Mouse (Mus musculus): ENCODE measurements around the gene Zfp61. TPM values are rescaled to one million over a fixed set of nuclear protein-coding genes. Genes with fewer than 3 reads are reported as not detected.

Gene Zfp61
- polyA plus RNA-seq (2021; fragmentation: Nextera tagmentation): 10.9 and 15.1 TPM in 2 replicates
- long read RNA-seq, experiment 1, transcript Zfp61-201 (7 exons, 2,480 nt): major isoform, 66 of 76 reads
- long read RNA-seq, experiment 1, partial matches to known transcripts: 1 of 76 reads
- long read RNA-seq, experiment 1, other reads (novel, unspliced or antisense): 8 of 76 reads
- long read RNA-seq, experiment 2, transcript Zfp61-201 (7 exons, 2,480 nt): major isoform, 16 of 20 reads
- long read RNA-seq, experiment 2, partial matches to known transcripts: 1 of 20 reads
- long read RNA-seq, experiment 2, other reads (novel, unspliced or antisense): 3 of 20 reads

GRCm38 (mm10) chr7:24300771-24301282, at the start of gene Zfp61:
Gene Zfp61 (minus strand): TSS chr7:24301232.

DNA sequence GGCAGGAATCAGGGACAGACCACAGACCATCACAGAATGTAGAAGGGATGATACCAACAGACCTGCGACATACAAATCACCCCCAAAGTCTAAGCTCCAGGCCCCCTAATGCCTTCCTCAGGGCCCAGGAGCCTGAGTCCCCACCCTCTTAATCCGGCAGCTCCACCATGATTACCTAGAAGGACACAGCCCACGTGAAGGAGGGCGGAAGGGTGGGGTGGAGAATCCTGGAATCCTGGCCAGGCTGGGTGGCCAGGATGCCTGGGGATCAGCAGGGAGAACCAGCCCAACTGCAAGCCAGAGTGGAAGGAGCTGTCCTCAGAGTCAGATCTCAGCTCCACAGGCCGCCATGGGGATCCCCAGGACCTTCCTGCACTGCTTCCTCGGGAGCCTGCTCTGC, 47.9 kb upstream of the Zfp61 start, which contains the start of gene Lypd5:
Gene Lypd5 (plus strand): TSS at position 301 of the 400 bp plus-strand sequence.

DNA sequence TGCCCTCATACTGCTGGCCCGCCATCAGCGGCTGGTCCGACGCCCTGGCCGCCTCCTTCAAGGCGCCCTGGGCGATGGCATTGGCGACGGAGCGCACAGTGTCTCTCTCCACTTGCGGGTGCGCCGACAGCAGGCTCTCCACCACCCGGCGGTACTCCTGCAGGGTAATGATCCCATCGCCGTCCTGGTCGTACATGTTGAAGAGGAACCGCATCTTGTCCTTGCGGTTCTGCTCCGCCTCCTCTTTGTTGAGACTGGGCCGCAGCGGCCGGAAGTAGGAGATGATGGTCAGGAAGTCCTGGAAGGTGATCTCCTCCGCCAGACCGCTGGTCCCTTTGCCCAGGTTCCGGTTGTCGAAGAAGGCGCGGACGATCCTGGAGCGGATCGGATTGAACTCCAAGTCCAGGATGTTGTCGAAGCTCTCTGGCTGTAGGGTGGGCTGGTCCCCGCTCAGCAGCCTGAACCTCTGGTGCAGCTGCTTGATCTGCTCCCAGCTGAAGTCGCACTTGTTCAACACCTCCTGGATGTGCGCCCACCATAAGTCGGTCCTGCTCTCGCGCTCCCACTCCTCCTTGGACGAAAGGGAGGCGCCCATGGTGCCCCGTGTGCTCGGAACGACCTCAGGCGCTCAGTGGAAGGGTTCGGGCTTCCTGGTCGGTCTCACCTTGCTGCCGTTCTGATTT, 32.4 kb upstream of the Zfp61 start, which contains the start of gene Tescl:
Gene Tescl (minus strand): TSS at position 633 of the 683 bp plus-strand sequence.

DNA sequence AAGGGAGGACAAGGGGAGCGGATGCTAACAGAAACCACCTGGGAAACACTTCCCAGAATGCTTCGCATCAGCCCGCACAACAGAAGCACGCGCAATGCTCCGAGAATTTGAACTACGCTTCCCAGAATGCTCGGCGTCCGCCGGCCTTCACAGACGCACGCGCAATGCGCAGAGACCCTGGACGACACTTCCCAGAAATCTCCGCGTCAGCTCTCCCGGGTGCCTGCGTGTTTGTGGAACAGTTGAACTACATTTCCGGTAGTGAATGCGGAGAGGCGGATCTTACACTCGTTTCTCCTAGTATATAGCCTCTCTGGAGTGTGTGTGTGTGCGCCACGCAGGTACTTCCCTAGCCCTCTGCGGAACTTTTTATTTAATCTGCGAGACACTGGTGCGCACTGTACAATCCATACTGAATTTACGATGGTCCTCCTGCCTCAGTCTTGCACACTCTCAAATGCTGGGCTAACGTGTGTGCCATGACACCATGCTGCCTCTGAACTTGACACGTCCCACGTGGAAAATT, 15.6 kb upstream of the Zfp61 start, which contains the start of gene Zfp94:
Gene Zfp94 (minus strand): TSS at position 100 of the 526 bp plus-strand sequence.

GRCm38 (mm10) chr7:24270288-24270672, 30.8 kb downstream of the Zfp61 start, which contains the start of gene Zfp93:
Gene Zfp93 (plus strand): TSS chr7:24270420.

DNA sequence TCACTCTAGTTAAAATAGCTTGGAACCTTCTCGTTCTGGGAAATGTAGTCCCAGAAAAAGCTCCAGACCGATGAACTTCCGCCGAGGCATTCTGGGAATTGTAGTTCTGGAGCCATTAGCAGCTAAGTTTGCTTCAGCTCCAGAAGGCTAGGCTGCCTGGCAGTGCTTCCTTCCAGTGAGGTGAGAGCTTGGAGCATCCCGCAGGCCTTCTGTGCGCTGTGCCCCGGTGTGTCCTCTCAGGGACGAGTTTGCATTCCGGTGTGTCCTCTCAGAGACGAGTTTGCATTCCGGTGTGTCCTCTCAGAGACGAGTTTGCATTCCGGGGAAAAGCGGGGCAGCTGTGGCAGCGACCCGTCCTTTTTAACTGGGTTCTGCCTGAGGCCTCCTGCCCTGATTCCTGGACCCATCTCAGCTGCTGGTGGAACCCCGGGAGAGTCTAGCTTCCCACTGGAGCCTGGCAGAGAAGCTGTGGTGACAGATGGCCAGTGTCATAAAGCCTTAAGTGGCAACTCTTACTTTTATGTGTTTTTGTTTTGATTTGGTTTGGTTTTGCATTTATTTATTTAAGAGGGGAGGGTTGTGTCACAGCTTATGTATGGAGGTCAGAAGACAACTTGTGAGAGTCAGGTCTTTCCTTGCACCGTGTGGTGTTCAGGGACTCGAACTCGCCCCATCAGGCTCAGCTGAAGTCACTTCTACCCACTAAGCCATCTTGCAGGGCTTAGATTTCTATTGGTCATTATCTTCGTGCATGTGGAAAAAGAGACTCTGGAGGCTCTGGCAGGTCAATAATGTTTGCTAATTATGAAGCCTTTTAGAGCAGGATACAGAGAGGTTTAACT, 46.2 kb downstream of the Zfp61 start, which contains the start of gene Zfp108:
Gene Zfp108 (plus strand): TSS at position 162 of the 842 bp plus-strand sequence.

Other genes with a start within 250 kb of the Zfp61 start
- gene Vmn1r183, start 248.0 kb downstream of the Zfp61 start, polyA plus RNA-seq (2021; fragmentation: Nextera tagmentation): not detected in 2 replicates
- gene Zfp180, start 219.3 kb downstream of the Zfp61 start, polyA plus RNA-seq (2021; fragmentation: Nextera tagmentation): 24.4 and 27.1 TPM in 2 replicates
- 2.7 and 3.6 TPM in 2 replicates for gene Zfp112, start 188.9 kb downstream of the Zfp61 start, polyA plus RNA-seq (2021; fragmentation: Nextera tagmentation)
- 12.2 and 13.5 TPM in 2 replicates for gene Zfp235, start 167.1 kb downstream of the Zfp61 start, polyA plus RNA-seq (2021; fragmentation: Nextera tagmentation)
- 0.93 and 0.98 TPM in 2 replicates for gene Zfp114, start 126.2 kb downstream of the Zfp61 start, polyA plus RNA-seq (2021; fragmentation: Nextera tagmentation)
- 1.6 TPM in 2 replicates for gene Zfp111, start 89.8 kb downstream of the Zfp61 start, polyA plus RNA-seq (2021; fragmentation: Nextera tagmentation)
- 4.4 and 4.6 TPM in 2 replicates for gene Zfp109, start 63.7 kb downstream of the Zfp61 start, polyA plus RNA-seq (2021; fragmentation: Nextera tagmentation)
- 2.8 and 3.1 TPM in 2 replicates for gene Zfp108, start 46.4 kb downstream of the Zfp61 start, polyA plus RNA-seq (2021; fragmentation: Nextera tagmentation)
- gene Zfp93, start 30.8 kb downstream of the Zfp61 start, polyA plus RNA-seq (2021; fragmentation: Nextera tagmentation): 6.1 and 7.0 TPM in 2 replicates
- gene Zfp94, start 15.4 kb upstream of the Zfp61 start, polyA plus RNA-seq (2021; fragmentation: Nextera tagmentation): 14.5 and 15.2 TPM in 2 replicates
- gene Tescl, start 32.7 kb upstream of the Zfp61 start, polyA plus RNA-seq (2021; fragmentation: Nextera tagmentation): not detected in 2 replicates
- not detected in 2 replicates for gene Lypd5, start 48.0 kb upstream of the Zfp61 start, polyA plus RNA-seq (2021; fragmentation: Nextera tagmentation)
- 0.45 and 0.63 TPM in 2 replicates for gene Kcnn4, start 69.0 kb upstream of the Zfp61 start, polyA plus RNA-seq (2021; fragmentation: Nextera tagmentation)
- gene Smg9, start 98.4 kb upstream of the Zfp61 start, polyA plus RNA-seq (2021; fragmentation: Nextera tagmentation): 15.3 and 22.7 TPM in 2 replicates
- 0.33 and 0.49 TPM in 2 replicates for gene Irgc1, start 151.1 kb upstream of the Zfp61 start, polyA plus RNA-seq (2021; fragmentation: Nextera tagmentation)
- gene Plaur, start 161.3 kb upstream of the Zfp61 start, polyA plus RNA-seq (2021; fragmentation: Nextera tagmentation): 3.0 and 3.1 TPM in 2 replicates
- gene Cadm4, start 180.8 kb upstream of the Zfp61 start, polyA plus RNA-seq (2021; fragmentation: Nextera tagmentation): 6.4 and 35.9 TPM in 2 replicates
- gene Zfp428, start 205.8 kb upstream of the Zfp61 start, polyA plus RNA-seq (2021; fragmentation: Nextera tagmentation): 108 and 111 TPM in 2 replicates
- not detected in 2 replicates for gene AC161166.1, start 211.2 kb upstream of the Zfp61 start, polyA plus RNA-seq (2021; fragmentation: Nextera tagmentation)
- 11.2 and 13.6 TPM in 2 replicates for gene Irgq, start 229.5 kb upstream of the Zfp61 start, polyA plus RNA-seq (2021; fragmentation: Nextera tagmentation)
- gene Pinlyp, start 244.9 kb upstream of the Zfp61 start, polyA plus RNA-seq (2021; fragmentation: Nextera tagmentation): not detected in 2 replicates
- gene Xrcc1, start 245.1 kb upstream of the Zfp61 start, polyA plus RNA-seq (2021; fragmentation: Nextera tagmentation): 24.9 and 25.5 TPM in 2 replicates

Data from left cerebral cortex, adult 6 months (tissue).